Mouse (Mus musculus) naive thymus-derived CD4-positive, alpha-beta T cell, adult 2 months (primary cell): ENCODE measurements around the gene Fancl.
"Not testable (repeated sequence)": the region's sequence is repeated elsewhere in the genome, so short reads cannot be mapped to it uniquely, and the experiment has no call there.

Experiments
- DNase-seq: peaks from one replicate; pipeline ENCODE4 v3.0.0-alpha.2; 2011; ENCODE audit warnings: low read depth

The Fancl gene

DNA sequence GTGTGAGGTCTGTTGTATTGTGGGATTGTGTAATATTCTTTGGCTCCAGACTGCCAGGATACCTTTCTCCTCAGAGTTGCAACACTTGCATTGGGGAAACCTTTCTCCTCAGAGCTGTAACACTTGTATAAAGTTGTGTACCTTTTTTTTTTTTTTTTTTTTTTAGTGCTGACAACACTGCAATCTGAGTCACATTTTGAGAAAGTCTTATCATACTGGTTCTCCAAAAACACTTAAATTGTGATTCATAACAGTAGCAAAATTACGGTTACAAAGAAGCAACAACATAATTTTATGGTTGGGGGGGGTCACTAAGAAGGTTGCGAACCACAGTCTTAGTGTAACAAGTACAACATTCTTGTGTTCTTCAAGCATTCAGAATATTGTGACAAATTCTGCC lies at the start of gene Fancl:
Gene Fancl, plus strand, starts transcription at position 165 of the 400 bp plus-strand sequence.
- no peak for DNase-seq

DNA sequence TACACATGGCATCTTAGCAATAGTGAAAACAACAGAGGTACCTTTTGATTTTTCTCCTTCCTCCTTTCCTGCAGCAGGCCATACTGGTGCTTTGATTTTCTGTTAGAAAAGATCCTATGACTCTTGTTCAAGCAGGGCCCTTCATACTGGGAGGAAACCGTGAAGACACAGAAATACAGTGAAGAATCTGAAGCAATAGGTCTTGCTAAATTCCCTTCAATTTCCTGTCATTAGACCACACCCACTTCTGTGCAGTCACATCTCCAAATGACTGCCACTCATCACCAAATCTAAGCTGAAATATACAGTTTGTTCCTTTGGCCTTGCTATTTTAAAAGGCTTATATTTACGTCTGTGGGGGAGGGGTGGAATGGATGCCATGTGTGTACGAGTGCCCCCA lies 49.1 kb upstream of the Fancl start:
- no peak for DNase-seq

DNA sequence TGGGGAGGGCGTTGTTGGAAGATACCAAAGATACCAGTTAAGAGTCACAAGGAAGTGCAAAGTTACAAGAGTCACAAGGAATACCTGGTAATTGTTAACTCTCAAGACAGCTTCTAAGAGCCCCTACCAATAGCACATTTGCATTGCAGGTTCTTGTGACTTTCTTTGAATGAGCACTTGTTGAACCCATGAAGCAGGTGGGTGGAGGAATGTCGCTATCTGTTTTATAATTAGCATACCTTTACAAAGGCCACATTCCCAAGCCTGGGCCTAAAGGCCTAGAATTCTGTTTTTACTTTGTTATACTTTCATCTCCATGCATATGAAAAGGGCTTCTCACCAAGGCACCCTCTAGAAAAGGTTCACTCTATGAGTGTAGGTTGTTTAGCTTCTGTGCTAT lies 15.8 kb upstream of the Fancl start:
- not testable (repeated sequence) for DNase-seq

DNA sequence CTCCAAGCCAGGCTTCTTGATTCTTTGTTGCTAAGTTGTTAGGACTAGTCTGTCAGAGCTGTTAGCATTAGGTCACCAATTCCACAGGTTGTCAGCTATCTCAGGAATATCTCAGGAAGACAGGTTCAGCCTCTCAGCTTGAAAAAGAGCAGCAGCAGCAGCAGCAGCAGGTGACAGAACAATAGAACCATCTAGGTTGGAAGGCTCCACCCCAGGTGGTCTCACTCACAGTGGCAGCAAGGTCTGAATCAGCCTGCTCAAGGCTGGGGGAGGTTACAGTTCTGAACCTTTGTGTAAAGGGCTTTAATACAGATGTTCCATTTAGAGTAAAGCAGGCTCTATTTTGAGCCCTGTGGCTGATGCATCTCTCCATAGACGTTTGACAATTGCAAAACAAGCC lies 14.0 kb upstream of the Fancl start:
- not testable (repeated sequence) for DNase-seq

DNA sequence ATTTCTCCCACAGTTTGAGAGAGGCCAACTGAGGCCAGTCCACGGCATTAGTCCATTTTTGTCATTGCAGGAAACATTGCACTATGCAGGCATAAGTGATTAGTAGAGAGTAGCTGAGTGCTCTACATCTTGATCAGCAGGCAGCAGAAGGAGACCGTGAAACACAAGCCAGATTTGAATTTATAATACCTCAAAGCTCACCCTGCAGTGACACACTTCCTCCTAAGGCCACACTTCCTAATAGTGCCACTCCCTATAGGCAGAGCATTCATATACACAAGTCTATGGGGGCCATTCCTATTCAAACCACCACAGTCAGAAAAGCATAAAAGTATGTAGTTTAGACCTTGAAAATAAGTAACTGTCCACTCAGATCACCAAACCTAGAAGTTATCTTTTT lies 11.8 kb upstream of the Fancl start:
- DNase-seq: no peak

DNA sequence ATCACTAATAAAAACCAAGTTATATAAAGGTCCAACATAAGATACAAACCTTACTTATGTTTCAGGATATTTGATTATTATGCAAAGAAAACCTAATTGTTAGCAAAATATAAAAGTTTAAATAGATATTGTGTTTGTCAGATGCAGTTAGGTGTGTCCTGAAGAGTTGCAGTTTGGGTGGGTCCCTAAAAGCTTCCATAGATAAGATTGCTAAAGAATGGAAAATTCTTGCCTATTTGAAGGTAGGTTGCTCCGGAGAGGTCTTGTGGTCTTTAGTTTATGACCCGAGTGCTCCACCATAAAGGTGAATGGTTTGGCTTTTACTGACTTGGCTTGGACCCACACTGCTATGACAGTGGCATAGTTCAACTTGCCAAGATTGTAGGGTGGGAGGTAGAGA lies 7.9 kb upstream of the Fancl start:
- no peak for DNase-seq

DNA sequence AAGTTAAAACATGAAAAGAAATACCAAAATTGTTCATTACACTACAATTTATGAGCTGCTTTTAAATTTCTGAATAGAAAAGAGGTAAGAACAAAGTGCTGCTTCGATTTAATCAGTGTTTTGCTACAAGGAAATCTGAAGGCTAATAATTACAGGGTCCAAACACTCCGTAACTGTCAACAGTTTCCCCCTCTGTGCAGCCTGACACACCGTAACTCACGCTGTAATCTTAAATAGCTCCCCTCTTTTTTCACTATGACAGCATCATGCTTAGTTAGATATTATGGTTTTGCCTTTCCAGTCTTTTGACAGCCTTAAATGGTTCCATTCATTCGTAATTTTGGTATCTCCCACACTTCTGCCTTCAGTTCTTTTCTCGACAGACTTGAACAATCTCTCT lies 4.4 kb upstream of the Fancl start:
- DNase-seq: no peak

DNA sequence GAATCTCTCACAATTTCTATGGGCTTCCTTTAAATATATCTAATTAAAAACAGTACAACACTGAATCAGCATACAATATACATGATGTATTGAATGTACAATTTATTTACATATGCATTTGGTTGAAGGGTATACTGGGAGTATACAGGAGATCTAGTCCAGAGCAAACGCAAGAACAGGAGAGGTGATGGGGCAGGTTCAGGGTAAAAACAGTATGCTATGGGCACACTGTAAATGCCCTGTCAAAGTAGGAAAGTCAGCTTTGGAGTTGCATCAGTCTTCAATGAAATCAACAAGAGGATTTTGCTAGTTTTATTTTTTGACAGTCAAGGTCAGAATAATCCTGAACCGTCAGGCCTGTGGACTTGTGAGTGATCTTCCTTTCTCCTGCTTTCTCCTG lies 743 bp downstream of the Fancl start:
- DNase-seq: no peak

DNA sequence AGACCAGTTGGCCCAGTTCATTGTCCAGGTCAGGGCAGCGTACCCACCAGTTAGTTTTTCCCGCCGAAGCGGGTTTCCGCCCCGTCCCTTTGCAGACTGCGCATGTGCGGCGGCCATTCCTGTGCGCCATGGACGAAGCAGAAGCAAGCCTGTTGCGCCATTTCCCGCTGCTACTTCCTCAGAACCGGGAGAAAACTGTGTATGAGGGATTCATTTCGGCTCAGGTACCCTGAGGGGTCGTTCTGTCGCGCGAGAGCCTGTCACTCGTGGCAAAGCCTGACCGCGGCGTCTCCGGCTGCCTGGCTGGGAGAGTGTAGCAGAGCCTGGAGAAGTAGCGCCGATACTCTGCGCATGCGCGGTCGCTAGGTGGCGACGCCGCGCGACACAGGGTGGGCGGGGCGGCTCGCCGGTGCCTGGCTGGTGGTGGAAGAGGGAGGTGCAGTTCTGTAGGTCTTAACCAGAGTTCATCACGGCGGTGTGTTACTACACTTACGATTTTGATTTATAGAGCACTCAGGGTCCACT lies 1.2 kb downstream of the Fancl start:
- DNase-seq: peak; percentile 98

DNA sequence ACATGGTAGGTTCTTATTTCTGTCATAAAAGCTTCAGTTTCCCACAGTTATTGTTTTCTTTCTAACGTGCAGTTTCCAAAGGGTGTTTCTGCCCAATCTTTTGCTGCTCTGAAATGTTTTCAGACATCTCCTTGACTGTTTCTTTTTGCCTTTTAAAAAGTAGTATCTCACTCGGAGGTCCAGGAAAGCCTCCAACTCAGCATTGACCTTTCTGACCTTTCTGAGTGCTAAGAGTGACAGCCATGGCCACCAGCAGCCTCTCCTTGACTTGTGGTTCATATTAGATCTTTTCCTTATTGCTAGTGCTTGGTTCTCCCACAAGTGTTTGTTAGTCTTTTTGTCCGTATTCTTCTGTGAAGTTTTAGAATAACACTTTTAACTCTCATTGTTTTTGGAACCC lies 9.6 kb downstream of the Fancl start:
- DNase-seq: no peak

DNA sequence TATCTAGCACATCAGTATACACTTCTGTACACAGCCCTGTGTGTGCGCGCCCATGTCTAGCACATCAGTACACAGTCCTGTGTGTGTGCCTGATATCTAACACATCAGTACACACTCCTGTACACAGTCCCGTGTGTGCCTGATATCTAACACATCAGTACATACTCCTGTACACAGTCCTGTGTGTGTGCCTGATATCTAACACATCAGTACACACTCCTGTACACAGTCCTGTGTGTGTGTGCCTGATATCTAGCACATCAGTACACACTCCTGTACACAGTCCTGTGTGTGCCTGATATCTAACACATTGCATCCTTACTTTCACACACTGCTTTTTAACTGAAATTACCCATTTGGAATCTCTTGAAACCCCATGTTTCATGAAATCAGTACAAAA lies 27.0 kb downstream of the Fancl start:
- DNase-seq: no peak

DNA sequence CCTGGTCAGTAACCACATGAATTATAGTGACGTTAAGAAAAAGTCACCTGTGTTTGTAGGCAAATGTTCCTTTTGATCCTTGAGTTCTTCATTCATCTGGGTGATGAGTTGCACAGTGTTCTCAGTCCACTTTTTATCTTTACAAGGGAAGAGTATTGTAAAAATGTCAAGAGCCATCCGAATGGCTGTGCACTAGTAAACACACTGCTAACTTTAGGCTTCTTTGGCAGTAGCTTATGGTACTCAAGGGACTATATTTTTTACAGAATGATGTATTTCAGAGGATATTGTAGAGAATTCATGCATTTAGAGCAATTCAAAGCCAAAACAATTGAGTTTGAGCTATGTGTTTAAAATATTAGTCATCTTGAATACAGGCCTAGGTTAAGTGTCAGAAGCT lies 35.5 kb downstream of the Fancl start:
- no peak for DNase-seq

DNA sequence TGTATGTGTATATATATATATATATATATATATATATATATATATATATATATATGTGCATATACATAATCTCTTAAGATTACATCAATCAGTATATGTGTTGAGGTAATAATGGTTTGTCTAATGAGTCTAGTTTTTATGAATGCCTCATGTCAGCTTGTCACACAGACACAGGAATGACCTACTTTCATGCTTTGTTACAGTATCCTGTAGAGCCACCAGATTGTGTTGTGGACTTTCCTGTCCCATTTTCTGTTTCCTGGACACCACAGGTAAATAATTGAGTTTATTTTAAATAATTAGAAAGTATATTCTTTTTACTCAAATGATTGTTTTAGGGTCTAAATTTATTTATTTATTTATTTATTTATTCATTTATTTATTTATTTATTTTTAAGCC lies 48.3 kb downstream of the Fancl start:
- DNase-seq: no peak

DNA sequence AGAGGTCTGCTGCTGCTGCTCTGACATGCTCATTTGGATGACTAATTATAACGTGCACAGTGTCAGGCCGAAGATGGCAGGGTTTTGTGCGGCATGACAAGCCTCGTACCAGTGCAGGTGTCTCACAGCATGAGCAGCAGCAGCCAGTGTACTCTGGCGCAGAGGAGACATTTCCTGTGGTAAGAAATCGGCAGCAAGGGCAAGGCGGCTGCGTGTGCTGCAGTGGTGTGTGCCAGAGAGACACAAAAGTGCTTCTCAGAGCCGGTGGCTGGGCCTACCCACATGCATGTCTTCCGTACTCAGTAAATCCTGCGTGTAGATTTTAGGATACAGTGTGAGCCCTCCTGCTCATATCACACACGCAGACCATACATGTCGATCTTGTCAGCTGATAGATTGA lies 51.9 kb downstream of the Fancl start:
- peak; percentile 43 for DNase-seq

DNA sequence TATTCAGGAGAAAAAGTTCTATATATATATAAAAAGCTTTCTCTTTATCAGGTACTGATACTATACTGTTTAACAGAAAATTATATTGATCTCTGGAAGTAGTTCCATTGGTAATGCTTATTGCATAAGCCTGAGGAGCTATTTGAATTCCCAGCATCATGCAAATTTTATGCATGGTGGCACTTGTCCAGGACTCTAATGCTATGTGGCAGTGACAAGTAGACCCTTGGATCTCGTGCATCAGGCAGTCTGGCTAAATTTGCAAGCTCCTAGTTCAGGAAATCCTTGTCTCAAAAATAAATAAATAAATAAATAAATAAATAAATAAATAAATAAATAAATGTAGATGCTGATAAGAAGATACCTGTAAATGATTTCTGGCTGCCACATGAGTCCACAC lies 55.2 kb downstream of the Fancl start:
- no peak for DNase-seq

DNA sequence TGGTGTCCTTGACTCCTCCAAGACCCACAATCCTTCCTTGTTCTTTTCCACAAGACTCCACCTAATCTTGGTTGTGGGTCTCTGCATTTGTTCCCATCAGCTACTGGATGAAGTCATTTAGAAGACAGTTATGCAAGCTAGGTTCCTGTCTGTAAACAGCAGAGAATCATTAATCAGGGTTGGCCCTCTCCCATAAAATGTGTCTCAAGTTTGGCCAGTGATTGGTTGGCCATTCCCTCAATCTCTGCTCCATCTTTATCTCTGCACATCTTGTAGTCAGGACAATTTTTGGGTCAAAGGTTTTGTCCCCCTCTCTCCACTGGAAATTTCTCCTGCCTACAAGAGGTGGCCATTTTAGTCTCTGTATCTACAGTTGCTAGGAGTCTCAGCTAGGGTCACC lies 58.4 kb downstream of the Fancl start:
- DNase-seq: no peak

DNA sequence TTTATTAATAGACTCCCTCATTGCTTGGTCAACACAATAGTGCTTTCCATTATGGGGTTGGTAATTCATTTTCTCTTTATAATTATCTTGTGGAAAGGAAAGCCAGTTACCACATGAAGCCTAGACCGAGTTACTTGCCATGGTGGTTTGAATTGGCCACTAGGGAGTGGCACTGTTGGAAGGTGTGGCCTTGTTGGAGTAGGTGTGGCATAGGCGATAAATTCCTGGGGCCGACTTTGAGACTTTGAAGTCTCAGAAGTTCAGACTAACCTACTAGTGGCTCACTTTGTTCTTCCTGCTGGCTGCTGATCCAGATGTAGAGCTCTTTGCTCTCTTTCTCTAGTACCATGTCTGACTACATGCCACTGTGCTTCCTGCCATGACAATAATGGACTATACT lies 63.9 kb downstream of the Fancl start:
- no peak for DNase-seq

DNA sequence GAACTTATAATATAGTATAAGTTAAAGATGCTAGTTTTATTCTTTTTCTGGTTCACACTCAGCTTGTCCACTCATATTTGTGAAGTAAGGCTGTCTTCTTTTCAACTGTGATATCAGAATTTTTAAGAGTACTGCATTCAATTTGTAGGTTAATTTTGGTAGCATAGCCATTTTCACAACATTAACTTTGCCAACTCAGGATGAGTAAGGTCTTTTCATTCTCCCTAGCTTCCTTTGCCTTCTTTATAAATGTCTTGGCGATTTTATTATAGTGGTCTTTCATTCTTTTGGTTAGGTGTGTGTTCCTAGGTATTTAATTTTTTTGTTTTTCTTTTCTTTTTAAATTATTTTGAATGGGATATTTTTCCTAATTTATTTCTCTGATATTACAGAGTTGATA lies 64.7 kb downstream of the Fancl start:
- no peak for DNase-seq

DNA sequence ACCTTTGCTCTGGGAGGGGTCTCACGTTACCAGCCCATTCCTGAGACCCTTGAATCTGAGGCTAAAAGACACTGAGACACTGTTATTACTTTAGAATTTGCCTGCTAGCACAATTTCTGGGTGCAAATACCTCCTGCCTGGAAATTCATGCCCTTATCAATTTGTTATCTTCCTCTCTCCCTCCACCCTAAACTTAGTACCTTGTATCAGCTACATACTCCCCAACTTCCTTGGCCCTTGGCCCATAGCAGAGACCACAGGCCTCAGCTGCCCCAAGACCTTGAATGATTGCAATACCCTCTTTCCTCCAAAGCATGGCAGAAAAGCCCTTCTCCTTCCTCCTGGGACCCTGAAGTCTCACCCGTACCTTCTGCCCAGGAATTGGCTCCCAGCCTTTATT lies 65.3 kb downstream of the Fancl start:
- DNase-seq: no peak

DNA sequence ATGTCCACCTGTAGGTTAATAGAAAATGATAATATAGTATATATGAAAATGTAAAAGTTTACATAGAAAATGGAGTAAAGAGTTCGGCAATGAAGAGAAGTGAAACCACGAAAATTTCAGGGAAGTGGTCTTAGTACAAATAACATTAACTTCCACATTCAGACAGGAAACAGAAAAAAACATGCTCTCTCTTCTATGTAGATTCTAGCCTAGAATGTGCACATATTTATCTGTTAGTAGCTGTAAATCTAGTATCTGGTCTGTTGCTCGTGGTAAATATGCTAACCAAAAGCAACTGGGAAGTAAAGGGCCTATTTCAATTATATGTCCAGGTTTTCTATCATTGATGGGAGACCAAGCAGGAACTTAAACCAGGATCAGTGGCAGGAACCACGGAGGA lies 66.8 kb downstream of the Fancl start:
- DNase-seq: no peak

DNA sequence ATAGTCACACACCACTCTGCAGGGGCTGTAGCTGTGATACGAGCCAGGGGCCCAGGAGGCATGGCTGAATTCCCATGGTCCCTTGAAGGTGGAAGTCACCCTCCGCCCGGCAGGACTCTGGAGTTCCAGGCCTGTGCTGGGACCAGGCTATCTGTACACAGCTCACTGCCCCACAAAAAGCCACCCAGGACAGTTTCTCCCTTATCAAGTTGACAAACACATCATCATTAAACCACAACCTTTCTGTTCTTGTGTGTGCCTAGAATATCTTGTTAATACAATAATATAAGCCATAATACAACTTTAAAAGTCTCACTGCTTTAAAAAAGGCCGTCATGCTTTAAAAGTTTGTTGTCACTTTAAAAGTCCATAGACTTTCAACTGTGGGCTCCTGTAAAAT lies 68.1 kb downstream of the Fancl start:
- DNase-seq: no peak

DNA sequence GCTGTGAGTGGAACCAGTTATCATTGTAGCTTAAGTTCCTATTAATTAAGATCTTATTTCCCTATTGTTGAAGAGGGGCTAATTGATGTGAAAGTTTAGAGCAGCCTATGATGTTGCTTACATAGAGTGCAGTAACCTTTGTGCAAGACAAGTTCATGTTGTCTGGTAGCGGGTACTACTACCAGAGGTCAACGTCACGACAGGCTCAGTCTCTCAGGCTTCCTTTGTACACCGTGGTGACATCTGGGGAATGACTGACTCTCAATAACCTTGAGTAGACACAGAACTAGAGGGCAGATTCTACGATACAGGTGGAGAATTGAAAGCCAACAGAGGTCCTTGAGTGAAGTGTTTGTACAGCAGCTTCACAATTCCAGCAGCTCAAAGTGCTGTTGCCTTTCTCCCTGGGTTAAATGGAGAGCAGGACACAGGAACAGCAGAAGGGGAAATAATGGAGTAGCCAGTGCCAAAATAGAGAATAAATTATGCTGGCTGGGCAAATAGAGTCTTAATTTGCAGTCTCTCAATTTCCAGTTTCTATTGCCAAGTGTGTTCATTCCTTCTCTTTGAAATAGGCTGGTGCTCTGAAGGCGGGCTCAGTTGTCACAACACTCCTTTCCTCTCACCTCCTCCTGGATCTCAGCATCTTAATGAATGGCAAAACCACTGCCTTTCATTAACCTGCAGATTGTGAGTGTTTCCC lies 91.3 kb downstream of the Fancl start:
- no peak for DNase-seq

DNA sequence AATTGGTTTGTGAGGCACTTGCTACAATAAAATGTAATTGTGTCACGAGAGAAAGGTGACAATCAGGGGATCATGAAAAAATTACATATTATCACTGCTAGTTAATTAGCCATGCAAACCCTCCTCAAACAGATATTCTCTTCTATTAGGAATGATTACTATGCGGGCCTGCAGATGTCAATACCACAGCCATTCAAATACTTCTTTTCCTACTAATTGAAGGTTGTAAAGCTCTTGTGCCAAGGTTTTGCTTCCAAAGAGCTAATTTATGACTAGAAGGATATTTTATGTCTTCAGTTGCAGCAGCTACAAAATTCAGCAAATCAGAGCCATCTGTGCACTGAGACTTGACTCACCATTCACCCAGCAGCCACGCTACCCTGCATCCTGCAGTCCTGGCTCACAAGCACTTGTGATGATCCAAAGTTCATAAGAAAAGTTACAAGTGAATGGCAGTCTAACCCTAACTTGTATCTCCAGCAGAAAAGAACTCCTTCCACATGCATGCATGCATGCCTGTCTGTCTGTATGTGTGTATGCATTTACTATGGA lies 95.8 kb downstream of the Fancl start:
- no peak for DNase-seq
